Mouse (Mus musculus): ENCODE data around the gene Gc. TPM values are rescaled to one million over a fixed set of nuclear protein-coding genes. Genes with fewer than 3 reads are reported as not detected.

Gc gene
- polyA plus RNA-seq, 1 experiment, result not detected

DNA sequence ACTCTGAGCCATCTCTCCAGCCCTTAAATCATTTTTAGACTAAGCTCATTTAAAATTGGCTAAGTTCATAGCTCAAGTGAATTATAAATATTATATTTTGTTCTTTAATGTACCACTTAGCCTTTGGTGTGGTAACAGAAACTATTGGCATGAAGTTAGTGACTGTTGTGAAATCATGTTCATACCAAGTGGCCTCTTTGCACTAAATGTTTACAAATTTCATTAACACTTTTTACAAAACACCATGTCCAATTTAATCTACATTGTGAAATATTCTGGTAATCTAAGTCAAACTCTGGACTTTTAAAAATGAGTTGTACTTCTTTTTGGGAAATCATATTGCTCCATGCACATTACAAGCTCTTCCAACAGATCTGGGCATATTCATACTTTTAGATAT lies 6.9 kb downstream of the Gc start:
- Histone ChIP-seq H3ac (ENCODE audit: control insufficient read depth, insufficient read length, low read depth) (no peak overlapping the region), H3K79me3 (ENCODE audit: low read depth) (no peaks in the 10 kb centered on the region), H3K79me2 (ENCODE audit: control insufficient read depth, insufficient read depth) (no peaks in the 10 kb centered on the region), H3K36me3 (ENCODE audit: control insufficient read depth, insufficient read depth) (no peaks in the 10 kb centered on the region), H3K27me3 (ENCODE audit: control insufficient read depth, insufficient read depth, insufficient read length) (no peaks in the 10 kb centered on the region), H3K4me3 (ENCODE audit: insufficient read depth, poor library complexity, severe bottlenecking) (no peak overlapping the region)
- TF ChIP-seq MAX (IDR thresholded peaks at IDR 0.05) (no peak), MYOG (IDR thresholded peaks at IDR 0.05; ENCODE audit: control insufficient read depth, extremely low read depth, insufficient read length) (no peak), MYOD1 (IDR thresholded peaks at IDR 0.05; ENCODE audit: control insufficient read depth, insufficient read length, low read depth) (no peak), CEBPB (IDR thresholded peaks at IDR 0.05; ENCODE audit: low read depth) (no peak), USF1 (IDR thresholded peaks at IDR 0.05; ENCODE audit: low read depth) (no peak), FOSL1 (IDR thresholded peaks at IDR 0.05; ENCODE audit: insufficient read depth, low read length, poor library complexity, severe bottlenecking) (no peak), CTCF (IDR thresholded peaks at IDR 0.05; ENCODE audit: control insufficient read depth, insufficient read depth, insufficient read length) (no peak)

DNA sequence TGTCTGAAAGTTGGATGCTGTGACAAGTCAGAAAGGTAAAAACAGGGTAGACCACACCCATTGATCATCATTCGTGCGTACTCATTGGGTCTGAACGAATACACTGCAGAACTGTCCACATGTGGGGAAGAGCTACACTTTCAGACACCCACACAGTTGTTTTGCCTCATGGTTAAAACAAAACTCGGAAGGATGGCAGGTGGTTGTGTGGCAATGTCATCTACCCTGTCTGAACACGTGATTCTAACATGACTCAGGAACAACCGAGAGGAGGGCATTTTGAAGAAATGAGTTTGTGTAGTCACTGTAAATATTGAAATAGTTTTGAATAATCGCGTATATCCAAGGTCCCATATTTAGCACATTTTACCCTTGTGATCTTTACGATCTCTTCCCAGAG lies 8.4 kb downstream of the Gc start:
- H3K27me3 ChIP-seq (ENCODE audit: control insufficient read depth, insufficient read depth, insufficient read length), result no peaks in the 10 kb centered on the region
- H3K4me3 ChIP-seq (ENCODE audit: insufficient read depth, poor library complexity, severe bottlenecking), result no peak overlapping the region
- no peaks in the 10 kb centered on the region for H3K79me3 ChIP-seq (ENCODE audit: low read depth)
- H3ac ChIP-seq (ENCODE audit: control insufficient read depth, insufficient read length, low read depth), result no peak overlapping the region
- no peaks in the 10 kb centered on the region for H3K79me2 ChIP-seq (ENCODE audit: control insufficient read depth, insufficient read depth)
- no peaks in the 10 kb centered on the region for H3K36me3 ChIP-seq (ENCODE audit: control insufficient read depth, insufficient read depth)
- TF ChIP-seq MAX (IDR thresholded peaks at IDR 0.05) (no peak), FOSL1 (IDR thresholded peaks at IDR 0.05; ENCODE audit: insufficient read depth, low read length, poor library complexity, severe bottlenecking) (no peak), MYOG (IDR thresholded peaks at IDR 0.05; ENCODE audit: control insufficient read depth, extremely low read depth, insufficient read length) (no peak), MYOD1 (IDR thresholded peaks at IDR 0.05; ENCODE audit: control insufficient read depth, insufficient read length, low read depth) (no peak), CEBPB (IDR thresholded peaks at IDR 0.05; ENCODE audit: low read depth) (no peak), USF1 (IDR thresholded peaks at IDR 0.05; ENCODE audit: low read depth) (no peak)

DNA sequence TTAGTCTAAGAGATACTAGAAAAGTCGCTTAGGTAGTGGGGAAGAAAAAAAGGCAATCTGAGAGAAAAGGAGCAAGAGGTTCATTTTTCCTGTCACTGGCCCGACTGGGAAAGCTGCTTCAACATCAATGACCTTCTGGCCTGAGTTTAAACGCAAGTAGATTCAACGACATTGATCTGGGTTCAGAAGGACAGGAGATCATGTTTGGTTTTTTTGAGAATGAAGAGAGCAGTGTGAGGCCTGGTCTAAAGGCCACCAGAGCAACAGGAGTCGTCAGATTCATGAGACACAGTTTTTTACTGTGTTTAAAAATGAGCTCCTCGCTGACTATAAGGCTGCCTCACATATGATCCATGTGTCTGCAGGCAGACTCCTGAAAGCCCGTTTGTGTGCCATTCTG lies 9.7 kb downstream of the Gc start:
- H3ac ChIP-seq (ENCODE audit: control insufficient read depth, insufficient read length, low read depth), result no peak overlapping the region
- no peak overlapping the region for H3K4me3 ChIP-seq (ENCODE audit: insufficient read depth, poor library complexity, severe bottlenecking)
- no peaks in the 10 kb centered on the region for H3K79me3 ChIP-seq (ENCODE audit: low read depth)
- no peaks in the 10 kb centered on the region for H3K79me2 ChIP-seq (ENCODE audit: control insufficient read depth, insufficient read depth)
- TF ChIP-seq MYOG (IDR thresholded peaks at IDR 0.05; ENCODE audit: control insufficient read depth, extremely low read depth, insufficient read length) (no peak), FOSL1 (IDR thresholded peaks at IDR 0.05; ENCODE audit: insufficient read depth, low read length, poor library complexity, severe bottlenecking) (no peak), MAX (IDR thresholded peaks at IDR 0.05) (no peak), CTCF (IDR thresholded peaks at IDR 0.05; ENCODE audit: control insufficient read depth, insufficient read depth, insufficient read length) (no peak), MYOD1 (IDR thresholded peaks at IDR 0.05; ENCODE audit: control insufficient read depth, insufficient read length, low read depth) (no peak), USF1 (IDR thresholded peaks at IDR 0.05; ENCODE audit: low read depth) (no peak), CEBPB (IDR thresholded peaks at IDR 0.05; ENCODE audit: low read depth) (no peak)
- H3K36me3 ChIP-seq (ENCODE audit: control insufficient read depth, insufficient read depth), result no peaks in the 10 kb centered on the region
- H3K27me3 ChIP-seq (ENCODE audit: control insufficient read depth, insufficient read depth, insufficient read length), result no peaks in the 10 kb centered on the region

DNA sequence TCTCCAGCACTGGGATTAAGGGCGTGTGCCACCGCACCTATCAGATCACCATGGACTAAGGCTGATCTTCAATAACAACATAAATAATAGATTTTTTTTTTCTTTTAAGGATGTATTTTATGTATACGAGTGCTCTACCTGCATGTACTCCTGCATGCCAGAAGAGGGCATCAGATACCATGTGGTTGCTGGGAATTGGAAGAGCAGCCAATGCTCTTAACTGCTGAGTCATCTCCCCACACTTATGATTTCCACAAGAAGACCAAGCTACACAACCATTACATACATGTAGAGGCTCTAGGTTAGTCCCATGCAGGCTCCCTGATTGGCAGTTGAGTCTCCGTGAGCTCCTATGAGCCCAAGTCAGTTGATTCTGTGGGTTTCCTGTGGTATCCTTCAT lies 13.3 kb downstream of the Gc start:
- Histone ChIP-seq H3K27me3 (ENCODE audit: control insufficient read depth, insufficient read depth, insufficient read length) (peaks cover 4% of the 10 kb centered on the region), H3K4me3 (ENCODE audit: insufficient read depth, poor library complexity, severe bottlenecking) (no peak overlapping the region), H3ac (ENCODE audit: control insufficient read depth, insufficient read length, low read depth) (no peak overlapping the region), H3K36me3 (ENCODE audit: control insufficient read depth, insufficient read depth) (no peaks in the 10 kb centered on the region), H3K79me3 (ENCODE audit: low read depth) (no peaks in the 10 kb centered on the region), H3K79me2 (ENCODE audit: control insufficient read depth, insufficient read depth) (no peaks in the 10 kb centered on the region)
- TF ChIP-seq USF1 (IDR thresholded peaks at IDR 0.05; ENCODE audit: low read depth) (no peak), CTCF (IDR thresholded peaks at IDR 0.05; ENCODE audit: control insufficient read depth, insufficient read depth, insufficient read length) (no peak), MYOD1 (IDR thresholded peaks at IDR 0.05; ENCODE audit: control insufficient read depth, insufficient read length, low read depth) (no peak)

DNA sequence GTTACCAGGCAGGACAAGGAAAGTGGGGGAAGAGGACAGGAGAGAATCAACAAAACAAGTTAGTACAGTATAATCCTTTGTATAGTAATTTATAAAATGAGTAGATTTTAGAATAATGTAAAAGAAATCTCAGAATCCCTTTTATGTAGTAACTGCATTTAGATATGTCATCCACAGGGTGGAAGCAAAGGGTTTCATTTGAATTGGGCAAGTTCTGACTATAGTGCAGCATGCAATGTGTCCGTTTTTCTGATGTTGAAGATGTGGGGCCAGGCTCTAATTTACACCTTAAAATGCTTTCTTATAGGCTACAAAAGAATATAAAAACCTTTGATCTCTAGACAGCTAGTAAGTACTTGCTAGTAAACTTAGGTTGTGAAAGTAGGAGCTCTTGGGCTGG lies 46.2 kb downstream of the Gc start:
- Histone ChIP-seq H3ac (ENCODE audit: control insufficient read depth, insufficient read length, low read depth) (no peak overlapping the region), H3K27me3 (ENCODE audit: control insufficient read depth, insufficient read depth, insufficient read length) (no peaks in the 10 kb centered on the region), H3K36me3 (ENCODE audit: control insufficient read depth, insufficient read depth) (no peaks in the 10 kb centered on the region), H3K4me3 (ENCODE audit: insufficient read depth, poor library complexity, severe bottlenecking) (no peak overlapping the region), H3K79me2 (ENCODE audit: control insufficient read depth, insufficient read depth) (no peaks in the 10 kb centered on the region), H3K79me3 (ENCODE audit: low read depth) (no peaks in the 10 kb centered on the region)
- TF ChIP-seq FOSL1 (IDR thresholded peaks at IDR 0.05; ENCODE audit: insufficient read depth, low read length, poor library complexity, severe bottlenecking), result no peak
- no peak for TF ChIP-seq CTCF (IDR thresholded peaks at IDR 0.05; ENCODE audit: control insufficient read depth, insufficient read depth, insufficient read length)
- TF ChIP-seq MYOG (IDR thresholded peaks at IDR 0.05; ENCODE audit: control insufficient read depth, extremely low read depth, insufficient read length), result no peak
- TF ChIP-seq MYOD1 (IDR thresholded peaks at IDR 0.05; ENCODE audit: control insufficient read depth, insufficient read length, low read depth), result no peak
- TF ChIP-seq USF1 (IDR thresholded peaks at IDR 0.05; ENCODE audit: low read depth), result no peak
- no peak for TF ChIP-seq CEBPB (IDR thresholded peaks at IDR 0.05; ENCODE audit: low read depth)

DNA sequence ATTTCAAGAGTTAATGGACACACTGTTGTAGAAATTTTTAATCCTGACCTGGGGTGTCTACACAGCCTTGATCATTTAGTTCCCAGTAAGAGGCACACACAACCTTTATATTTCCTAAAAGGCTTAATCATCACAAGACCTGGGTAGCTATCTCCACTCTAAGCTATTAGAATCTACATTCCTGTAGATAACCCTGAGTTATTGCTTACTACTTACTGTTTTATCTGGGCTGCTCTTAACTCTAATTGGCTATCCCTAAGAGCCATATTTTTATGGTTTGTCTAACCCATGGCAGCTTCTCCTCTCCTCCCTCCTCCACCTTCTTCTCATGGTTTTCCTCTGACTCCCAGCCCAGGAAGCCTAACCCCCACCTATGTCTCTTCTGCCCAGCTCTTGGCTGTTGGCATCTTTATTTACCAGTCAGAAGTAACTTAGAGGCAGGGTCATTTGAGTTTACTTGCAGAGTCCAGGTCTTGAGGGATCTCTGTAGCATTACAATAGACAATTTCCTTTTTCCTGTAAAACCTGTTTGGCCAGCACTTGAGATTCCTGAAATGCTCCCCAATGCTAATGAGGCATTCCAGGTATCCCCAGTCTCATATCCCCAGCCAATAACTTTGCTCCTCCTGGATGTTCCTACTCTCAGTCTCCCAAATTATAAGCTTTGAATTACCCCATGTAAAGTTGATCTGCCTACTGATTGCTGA lies 50.2 kb downstream of the Gc start:
- Histone ChIP-seq H3K36me3 (ENCODE audit: control insufficient read depth, insufficient read depth) (no peaks in the 10 kb centered on the region), H3K4me3 (ENCODE audit: insufficient read depth, poor library complexity, severe bottlenecking) (no peak overlapping the region), H3ac (ENCODE audit: control insufficient read depth, insufficient read length, low read depth) (no peak overlapping the region), H3K79me3 (ENCODE audit: low read depth) (no peaks in the 10 kb centered on the region), H3K79me2 (ENCODE audit: control insufficient read depth, insufficient read depth) (no peaks in the 10 kb centered on the region), H3K27me3 (ENCODE audit: control insufficient read depth, insufficient read depth, insufficient read length) (no peaks in the 10 kb centered on the region)
- TF ChIP-seq MAX (IDR thresholded peaks at IDR 0.05) (no peak), CEBPB (IDR thresholded peaks at IDR 0.05; ENCODE audit: low read depth) (no peak), USF1 (IDR thresholded peaks at IDR 0.05; ENCODE audit: low read depth) (no peak), CTCF (IDR thresholded peaks at IDR 0.05; ENCODE audit: control insufficient read depth, insufficient read depth, insufficient read length) (no peak), MYOG (IDR thresholded peaks at IDR 0.05; ENCODE audit: control insufficient read depth, extremely low read depth, insufficient read length) (no peak), FOSL1 (IDR thresholded peaks at IDR 0.05; ENCODE audit: insufficient read depth, low read length, poor library complexity, severe bottlenecking) (no peak), MYOD1 (IDR thresholded peaks at IDR 0.05; ENCODE audit: control insufficient read depth, insufficient read length, low read depth) (no peak)
